Mouse (Mus musculus): ENCODE results near the gene Terb2.
A peak's percentile ranks its signal among the peaks of the same experiment; 100 is the strongest.

Gene Terb2

DNA sequence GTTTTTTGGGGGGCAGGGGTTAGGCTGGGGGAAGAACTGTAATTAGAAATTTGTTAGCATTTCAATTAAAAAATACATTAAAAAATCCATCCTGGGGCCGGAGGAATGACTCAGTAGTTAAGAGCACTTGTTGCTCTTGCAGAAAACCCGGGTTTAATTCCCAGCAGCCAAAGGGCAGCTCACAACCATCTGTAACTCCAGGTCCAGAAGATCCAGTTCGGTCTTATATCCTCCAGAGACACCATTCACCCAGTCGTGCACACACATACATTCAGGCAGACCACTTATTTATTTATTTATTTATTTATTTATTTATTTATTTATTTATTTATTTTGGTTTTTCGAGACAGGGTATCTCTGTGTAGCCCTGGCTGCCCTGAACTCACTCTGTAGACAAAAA lies 47.3 kb downstream of the Terb2 start:
- DNase-seq (ENCODE audit: low read depth, low spot score): no peak

DNA sequence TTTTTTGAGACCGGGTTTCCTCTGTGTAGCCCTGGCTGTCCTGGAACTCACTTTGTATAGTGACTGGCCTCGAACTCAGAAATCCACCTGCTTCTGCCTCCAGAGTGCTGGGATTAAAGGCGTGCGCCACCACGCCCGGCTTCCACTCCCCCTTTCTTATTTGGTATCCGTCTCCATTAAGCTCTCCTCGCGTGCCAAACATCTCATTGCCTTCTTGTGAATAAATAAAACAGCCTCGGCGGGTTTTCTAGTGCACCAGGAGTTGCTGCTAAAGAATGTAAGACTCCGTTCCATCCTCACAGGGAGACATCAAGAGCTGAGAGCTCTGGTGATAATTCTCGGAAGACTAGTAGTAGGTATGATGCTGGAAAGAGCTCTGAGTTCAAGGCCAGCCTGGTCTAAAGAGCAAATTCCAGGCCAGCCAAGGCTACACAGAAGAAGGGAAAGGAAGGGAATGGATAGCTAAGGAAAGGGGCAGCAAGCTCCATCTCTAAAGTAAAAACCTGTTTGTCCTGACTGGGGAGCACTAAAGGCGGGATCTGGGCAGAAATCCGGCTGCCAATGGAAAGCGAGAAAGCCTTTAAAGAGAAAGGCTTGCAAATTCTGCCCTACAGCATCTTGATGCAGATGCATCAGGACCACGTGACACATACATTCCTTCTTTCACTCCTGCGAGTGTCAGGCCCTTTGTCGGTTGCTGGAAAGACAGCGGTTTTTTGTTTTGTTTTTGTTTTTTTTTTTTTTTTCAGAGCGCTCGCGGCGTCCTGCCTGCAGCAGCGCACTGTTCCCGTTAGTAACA lies 47.9 kb downstream of the Terb2 start:
- DNase-seq (ENCODE audit: low read depth, low spot score): peak; percentile 42

DNA sequence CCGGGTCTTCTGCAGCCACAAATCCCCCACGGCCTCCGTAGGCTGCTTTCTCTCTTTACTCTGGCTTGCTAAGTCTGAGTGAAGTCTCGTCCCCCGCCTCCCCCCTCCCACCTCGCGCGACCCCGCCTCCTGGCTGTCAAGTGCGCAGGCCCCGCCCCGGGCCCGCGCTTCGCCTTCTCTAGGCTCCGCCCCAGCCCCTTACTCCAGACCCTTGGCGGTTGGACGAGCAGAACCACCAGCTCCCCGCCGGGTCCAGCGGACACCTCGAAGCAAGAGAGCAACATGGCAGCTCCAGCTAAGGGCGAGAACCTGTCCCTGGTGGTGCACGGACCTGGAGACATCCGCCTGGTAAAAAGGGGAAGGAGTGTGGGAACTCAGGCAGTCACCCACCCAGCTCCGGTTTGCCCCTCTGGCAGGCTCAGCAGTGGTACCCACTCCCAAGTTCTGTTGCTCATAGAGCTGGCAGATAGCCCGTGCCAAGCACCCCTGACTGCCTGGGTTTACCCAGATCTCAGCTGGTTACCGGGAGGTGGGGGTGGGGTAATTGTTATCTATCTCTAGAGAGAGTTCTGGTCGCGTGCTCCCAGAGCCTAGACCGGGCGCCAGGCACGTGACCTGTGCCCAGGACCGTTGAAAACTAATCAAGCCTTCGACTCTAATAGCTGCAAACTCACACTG lies 48.7 kb downstream of the Terb2 start, which contains the start of gene Sord:
Sord (plus strand) TSS at position 139 of the 678 bp plus-strand sequence.
- peak; percentile 70 for DNase-seq (ENCODE audit: low read depth, low spot score)

DNA sequence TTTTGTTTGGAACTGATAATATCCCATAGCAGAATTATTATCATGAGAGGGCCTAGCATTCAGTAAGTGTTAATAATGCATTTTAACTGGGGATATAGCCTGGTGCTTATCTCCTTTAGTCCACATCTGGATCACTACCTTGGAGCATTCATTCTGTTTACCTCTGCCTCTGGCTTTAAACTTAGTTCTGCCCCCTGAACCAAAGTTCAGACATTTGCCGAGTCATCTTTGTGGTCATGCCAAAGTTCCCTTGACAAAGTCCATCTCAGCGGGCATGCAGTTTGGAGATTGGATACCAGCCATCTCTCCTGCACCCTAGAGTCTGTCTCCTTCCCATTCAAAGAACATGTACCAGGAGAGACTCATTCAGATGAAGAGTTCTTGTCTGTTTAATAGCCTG lies 49.4 kb downstream of the Terb2 start:
- no peak for DNase-seq (ENCODE audit: low read depth, low spot score)

DNA sequence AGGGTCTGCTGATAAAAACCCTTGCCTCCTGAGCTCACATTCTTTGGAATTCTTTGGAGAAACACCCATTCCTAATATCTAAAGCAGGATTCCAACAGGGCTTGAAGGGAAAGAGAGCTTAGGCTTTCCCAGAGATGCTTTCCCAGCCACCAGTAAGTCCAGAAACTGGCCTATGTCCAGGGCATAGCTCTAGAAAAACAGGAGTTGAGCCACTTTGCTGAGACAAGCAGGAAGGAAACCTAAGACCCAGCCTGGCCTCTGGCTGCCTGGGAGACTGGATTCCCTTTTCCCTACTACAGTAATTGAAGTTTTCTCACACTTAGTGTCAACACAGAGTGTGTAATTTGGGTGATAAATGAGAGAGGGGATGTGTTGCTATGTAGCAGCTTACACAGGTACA lies 50.2 kb downstream of the Terb2 start:
- no peak for DNase-seq (ENCODE audit: low read depth, low spot score)

DNA sequence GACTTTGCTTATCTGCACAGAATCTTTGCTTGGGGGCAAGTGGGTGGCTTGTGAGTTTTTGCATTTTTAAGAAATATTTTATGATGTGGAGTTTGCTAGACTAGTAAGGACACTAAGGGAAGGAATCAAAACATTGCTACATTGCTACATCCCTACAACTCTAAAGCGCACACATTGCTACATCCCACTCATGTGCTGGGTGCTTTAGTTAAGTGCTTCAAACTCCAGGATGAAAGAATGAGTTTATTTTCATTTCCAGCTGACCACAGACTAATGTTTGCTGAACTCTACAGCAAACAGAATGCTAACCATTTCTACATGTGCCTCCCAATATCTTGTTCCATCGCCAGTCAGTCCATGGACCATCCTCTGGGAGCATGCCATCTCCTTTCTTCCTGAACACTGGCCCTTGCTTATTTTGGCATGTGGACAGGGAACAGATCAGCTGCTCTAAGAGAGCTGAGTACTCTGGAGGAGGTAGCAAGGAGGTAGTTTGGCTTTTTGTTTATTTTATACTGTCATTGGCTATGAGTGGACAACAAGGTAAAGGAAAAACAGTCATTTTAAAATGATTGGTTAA lies 51.9 kb downstream of the Terb2 start:
- DNase-seq (ENCODE audit: low read depth, low spot score): no peak

DNA sequence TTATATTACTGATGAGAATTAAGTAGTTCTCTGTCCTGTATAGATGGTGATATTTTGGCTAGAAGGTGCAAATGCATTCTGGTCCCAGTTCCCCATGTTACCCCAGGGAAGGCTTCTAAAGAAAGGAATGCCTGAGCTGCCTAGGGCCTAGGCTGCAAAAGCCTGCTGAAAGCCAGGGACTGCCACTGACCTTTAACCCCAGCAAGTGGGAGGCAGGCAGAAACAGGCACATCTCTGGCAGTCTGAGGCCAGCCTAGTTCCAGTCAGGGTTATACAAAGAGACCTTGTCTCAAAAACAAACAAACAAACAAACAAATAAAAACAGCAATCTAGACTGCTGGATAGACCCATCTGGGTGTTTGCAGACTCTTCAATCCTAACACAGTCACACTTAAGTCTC lies 54.7 kb downstream of the Terb2 start:
- DNase-seq (ENCODE audit: low read depth, low spot score): no peak

DNA sequence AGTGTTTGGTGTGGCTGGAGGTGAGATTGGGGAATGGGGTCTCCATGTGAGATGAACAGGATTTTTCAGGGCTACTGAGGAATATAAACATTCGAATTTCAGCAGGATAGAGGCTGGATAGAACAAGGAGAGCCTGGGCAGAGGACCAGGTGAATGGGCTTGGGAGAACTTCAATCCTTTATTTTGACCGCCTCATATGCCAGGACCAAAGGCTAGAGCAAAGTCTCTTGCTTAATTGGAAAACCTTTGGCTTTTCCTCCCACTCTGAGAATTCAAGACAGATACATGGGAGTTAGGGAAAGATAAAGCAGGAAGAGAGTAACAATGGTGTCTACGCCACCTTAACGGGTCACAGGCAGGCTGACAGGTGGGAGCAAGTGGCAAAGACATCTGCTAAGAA lies 55.2 kb downstream of the Terb2 start:
- no peak for DNase-seq (ENCODE audit: low read depth, low spot score)

DNA sequence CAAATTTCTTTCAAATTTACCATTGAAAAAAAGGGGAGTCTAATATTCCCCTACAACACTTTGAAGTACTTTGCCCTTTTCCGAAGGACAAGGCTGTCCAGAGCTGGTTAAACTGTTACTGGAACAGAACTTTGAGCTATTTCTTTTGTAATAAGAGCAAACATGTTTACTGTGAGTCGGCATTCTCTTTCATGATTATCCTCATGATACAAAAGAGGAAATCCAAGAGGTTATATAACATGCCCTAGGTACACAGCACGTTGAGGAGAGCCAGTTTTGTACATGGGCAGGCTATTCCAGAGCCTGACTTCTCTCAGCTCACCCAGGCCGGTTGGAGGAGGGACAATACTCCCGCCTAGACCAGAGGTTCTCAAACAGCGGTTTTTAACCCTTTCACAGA lies 55.9 kb downstream of the Terb2 start:
- DNase-seq (ENCODE audit: low read depth, low spot score): no peak

DNA sequence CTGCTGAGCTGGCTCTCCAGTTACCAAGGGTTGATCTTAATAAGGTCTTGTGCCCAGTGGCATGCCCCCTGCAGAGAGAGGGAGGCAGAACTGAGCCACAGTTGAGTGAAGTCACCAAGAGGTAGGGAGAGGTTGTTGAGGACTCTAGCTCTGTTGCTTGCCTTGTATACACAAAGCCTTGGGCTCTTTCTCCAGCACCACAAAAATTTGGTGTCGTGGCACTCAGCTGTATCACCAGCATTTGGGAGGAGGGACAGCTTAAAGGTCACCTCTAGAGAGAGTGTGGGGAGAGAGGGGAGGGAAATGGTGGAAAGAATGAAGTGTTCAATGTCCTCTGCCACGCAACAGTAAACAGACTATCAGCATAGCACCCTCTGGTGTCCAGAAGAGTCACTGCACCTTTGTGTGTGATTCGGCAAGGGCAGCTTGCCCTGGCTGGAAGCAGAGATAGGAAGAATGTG lies 57.6 kb downstream of the Terb2 start:
- DNase-seq (ENCODE audit: low read depth, low spot score): peak; percentile 18

DNA sequence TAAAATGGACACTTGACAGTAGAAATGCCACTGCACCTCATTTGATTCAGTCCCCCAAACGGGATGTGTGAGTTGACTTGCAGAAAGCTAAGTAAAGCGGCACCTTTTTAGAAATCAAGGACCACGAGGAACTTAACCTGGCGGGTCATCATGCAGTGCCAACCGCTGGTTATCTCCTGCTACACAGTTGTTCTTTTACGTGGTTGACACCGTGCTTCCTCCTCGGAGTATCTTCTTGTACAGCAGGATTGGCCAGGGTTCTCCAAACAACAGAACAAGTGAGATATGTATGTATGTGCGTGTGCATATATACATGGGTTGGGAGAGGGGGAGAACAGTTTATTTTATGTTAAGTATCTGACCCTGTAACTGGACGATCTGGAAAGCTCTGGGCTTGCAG lies 61.7 kb downstream of the Terb2 start:
- no peak for DNase-seq (ENCODE audit: low read depth, low spot score)

DNA sequence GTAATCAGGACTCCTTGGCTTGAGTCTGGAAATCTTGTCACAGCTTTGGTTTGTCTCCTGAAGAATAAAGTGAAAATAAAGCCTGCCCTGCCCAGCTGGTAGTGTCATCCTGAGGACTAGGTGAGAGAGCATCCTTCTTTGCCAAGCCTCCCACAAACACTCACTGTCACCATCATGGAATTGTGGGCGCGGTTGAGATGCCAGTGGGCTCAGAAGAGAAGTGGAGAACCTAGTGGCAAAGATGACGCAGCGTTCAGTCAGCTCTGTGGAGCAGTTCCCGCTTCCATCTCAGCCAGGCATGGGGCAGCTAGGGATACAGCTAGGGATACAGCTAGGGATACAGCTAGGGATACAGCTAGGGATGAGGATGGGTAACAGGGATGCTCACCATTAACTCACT lies 69.9 kb downstream of the Terb2 start:
- DNase-seq (ENCODE audit: low read depth, low spot score): no peak

Data from brain, embryonic 18.5 days (tissue).